Mouse (Mus musculus): ENCODE results near the gene Ivd. TPM values are rescaled to one million over a fixed set of nuclear protein-coding genes. Genes with fewer than 3 reads are reported as not detected.
A peak's percentile ranks its signal among the peaks of the same experiment; 100 is the strongest.

Ivd gene
- polyA plus RNA-seq (2015; fragmentation: Nextera tagmentation; extraction: Ambion mirVana) = 52.2 and 56.1 TPM in 2 replicates

- Histone ChIP-seq H3K4me3 (ENCODE audit: low read length) (peak within 1 kb of the TSS; percentile 81), H3K4me1 (ENCODE audit: control insufficient read depth, insufficient read depth, low read depth, low read length) (peaks cover 12% of the 10 kb centered on the region), H3K36me3 (ENCODE audit: control insufficient read depth, insufficient read depth, low read length) (no peaks in the 10 kb centered on the region), H3K9ac (ENCODE audit: low read depth, low read length) (peak within 1 kb of the TSS; percentile 75), H3K9me3 (ENCODE audit: control insufficient read depth, low read length) (no peaks in the 10 kb centered on the region), H3K27me3 (replicated peaks; ENCODE audit: control insufficient read depth, insufficient read depth, low read length) (no peaks in the 10 kb centered on the region), H3K27ac (ENCODE audit: low read depth, low read length) (peak within 1 kb of the TSS; percentile 77), H3K4me2 (ENCODE audit: low read length) (peak within 1 kb of the TSS; percentile 94)
- peak; percentile 100 for ATAC-seq
- under 1% methylated on average over 34 of the region's 34 CpGs for WGBS
These were observed at the start of gene Ivd for GRCm38 (mm10) chr2:118861454-118862339. TSS of gene Ivd (plus strand) at chr2:118861954.

GRCm38 (mm10) chr2:118812724-118813123, 49.0 kb upstream of the Ivd start:
- no peak for ATAC-seq
- Histone ChIP-seq H3K9ac (ENCODE audit: low read depth, low read length) (no peak overlapping the region), H3K36me3 (ENCODE audit: control insufficient read depth, insufficient read depth, low read length) (no peaks in the 10 kb centered on the region), H3K4me1 (ENCODE audit: control insufficient read depth, insufficient read depth, low read depth, low read length) (peaks cover 8% of the 10 kb centered on the region), H3K4me2 (ENCODE audit: low read length) (no peak overlapping the region), H3K27ac (ENCODE audit: low read depth, low read length) (no peak overlapping the region), H3K4me3 (ENCODE audit: low read length) (no peak overlapping the region), H3K27me3 (replicated peaks; ENCODE audit: control insufficient read depth, insufficient read depth, low read length) (no peaks in the 10 kb centered on the region), H3K9me3 (ENCODE audit: control insufficient read depth, low read length) (peaks cover 4% of the 10 kb centered on the region; the same call in 1 of the 2 replicates)
- 59% methylated on average over 1 of the region's 1 CpGs for WGBS

DNA sequence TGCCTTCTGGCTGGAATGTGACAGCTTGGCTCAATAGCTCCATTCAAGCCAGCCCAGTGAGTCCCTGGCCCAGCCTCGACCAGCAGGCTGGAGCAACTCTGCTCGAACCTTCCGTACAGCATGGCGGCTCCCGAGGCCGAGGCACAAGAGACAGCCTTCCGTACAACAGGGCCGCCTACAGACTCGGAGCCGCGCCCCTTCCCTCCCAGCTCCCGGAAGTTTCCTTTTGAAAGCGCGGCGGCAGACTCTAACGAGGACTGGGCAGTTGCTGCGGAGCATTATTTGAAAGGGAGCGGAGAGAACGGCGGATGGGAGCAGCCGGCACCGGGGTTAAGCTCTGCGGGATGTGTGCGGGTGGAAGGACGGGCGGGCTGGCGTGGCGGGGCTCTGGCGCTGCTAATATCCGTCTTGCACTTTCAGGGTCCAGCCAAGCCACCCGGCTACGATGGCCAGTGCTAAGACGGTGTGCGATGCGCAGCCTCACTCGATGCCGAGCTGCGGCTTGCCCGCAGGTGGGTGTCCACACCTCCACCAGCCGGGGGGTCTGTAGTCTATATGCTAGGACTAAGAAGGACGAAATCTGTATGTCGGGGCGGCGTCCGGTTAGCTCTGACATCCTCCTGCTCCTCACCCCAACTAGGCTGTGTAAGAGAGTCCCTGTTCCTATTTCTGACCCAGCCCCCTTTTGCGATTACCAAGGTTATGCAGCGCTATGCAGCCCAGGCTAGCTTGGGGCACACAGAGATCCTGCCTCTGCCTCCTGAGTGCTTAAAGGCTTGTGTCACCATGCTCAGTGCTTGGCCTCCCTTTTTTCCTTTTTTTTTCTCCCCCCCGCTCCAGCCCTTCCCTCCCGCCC, 47.5 kb upstream of the Ivd start, which contains the start of gene Knstrn:
Gene Knstrn, plus strand, starts transcription at position 23 of the 856 bp plus-strand sequence.
- WGBS = under 1% methylated on average over 49 of the region's 49 CpGs

DNA sequence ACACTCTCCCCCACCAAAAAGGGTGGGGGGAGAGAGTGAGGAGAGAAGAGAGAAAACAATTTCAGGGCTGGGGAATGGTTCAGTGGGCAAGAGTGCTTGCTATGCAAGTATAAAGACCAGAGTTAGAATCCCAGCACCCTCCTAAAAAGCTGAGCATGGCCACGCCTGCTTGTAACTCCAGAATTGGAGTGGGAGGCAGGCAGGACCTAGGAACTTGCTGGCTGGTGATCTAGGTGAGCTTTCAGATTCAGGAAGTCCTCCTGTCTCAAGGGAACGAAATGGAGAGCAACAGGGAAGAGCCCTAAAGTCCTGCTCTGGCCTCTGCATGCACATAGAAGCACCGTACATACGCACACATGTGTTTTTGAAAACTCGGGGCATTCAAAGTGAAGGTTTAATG, 39.0 kb upstream of the Ivd start:
- Histone ChIP-seq H3K27ac (ENCODE audit: low read depth, low read length) (no peak overlapping the region), H3K4me1 (ENCODE audit: control insufficient read depth, insufficient read depth, low read depth, low read length) (no peaks in the 10 kb centered on the region), H3K9ac (ENCODE audit: low read depth, low read length) (no peak overlapping the region), H3K36me3 (ENCODE audit: control insufficient read depth, insufficient read depth, low read length) (no peaks in the 10 kb centered on the region), H3K9me3 (ENCODE audit: control insufficient read depth, low read length) (no peaks in the 10 kb centered on the region), H3K4me2 (ENCODE audit: low read length) (no peak overlapping the region), H3K27me3 (replicated peaks; ENCODE audit: control insufficient read depth, insufficient read depth, low read length) (no peaks in the 10 kb centered on the region), H3K4me3 (ENCODE audit: low read length) (no peak overlapping the region)
- no peak for ATAC-seq
- 96% methylated on average over 5 of the region's 5 CpGs for WGBS

More for the DNA sequence above, 47.5 kb upstream of the Ivd start, which contains the start of gene Knstrn:
- Histone ChIP-seq H3K9ac (ENCODE audit: low read depth, low read length) (peak within 1 kb of the TSS; percentile 67), H3K27ac (ENCODE audit: low read depth, low read length) (no peak within 1 kb of the TSS), H3K4me1 (ENCODE audit: control insufficient read depth, insufficient read depth, low read depth, low read length) (peaks cover 8% of the 10 kb centered on the region), H3K27me3 (replicated peaks; ENCODE audit: control insufficient read depth, insufficient read depth, low read length) (no peaks in the 10 kb centered on the region), H3K36me3 (ENCODE audit: control insufficient read depth, insufficient read depth, low read length) (no peaks in the 10 kb centered on the region), H3K4me2 (ENCODE audit: low read length) (peak within 1 kb of the TSS; percentile 85), H3K9me3 (ENCODE audit: control insufficient read depth, low read length) (peaks cover 4% of the 10 kb centered on the region; the same call in 1 of the 2 replicates), H3K4me3 (ENCODE audit: low read length) (peak within 1 kb of the TSS; percentile 67)
- peak; percentile 97 for ATAC-seq

DNA sequence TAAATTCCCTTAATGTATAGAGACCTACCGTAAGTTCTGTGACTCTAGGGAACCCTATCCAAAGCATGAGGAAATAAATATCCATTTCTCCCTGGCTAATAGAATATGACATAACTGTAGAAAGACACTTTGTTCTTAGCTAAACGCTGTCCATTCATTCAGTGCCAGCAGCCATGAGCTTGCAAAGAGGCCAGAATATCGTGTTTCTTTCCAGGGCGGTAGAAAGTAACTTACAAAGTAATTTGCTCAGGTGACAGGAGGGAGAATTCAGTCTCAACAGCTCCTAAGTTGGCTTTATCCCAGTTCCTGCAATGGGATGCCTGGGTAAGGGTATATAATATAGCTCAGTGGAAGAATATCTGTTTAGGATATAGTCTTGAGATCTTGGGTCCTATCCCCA, 37.4 kb upstream of the Ivd start:
- Histone ChIP-seq H3K9ac (ENCODE audit: low read depth, low read length) (no peak overlapping the region), H3K9me3 (ENCODE audit: control insufficient read depth, low read length) (no peaks in the 10 kb centered on the region), H3K4me2 (ENCODE audit: low read length) (no peak overlapping the region), H3K27ac (ENCODE audit: low read depth, low read length) (no peak overlapping the region), H3K4me3 (ENCODE audit: low read length) (no peak overlapping the region), H3K27me3 (replicated peaks; ENCODE audit: control insufficient read depth, insufficient read depth, low read length) (no peaks in the 10 kb centered on the region), H3K4me1 (ENCODE audit: control insufficient read depth, insufficient read depth, low read depth, low read length) (no peaks in the 10 kb centered on the region), H3K36me3 (ENCODE audit: control insufficient read depth, insufficient read depth, low read length) (no peaks in the 10 kb centered on the region)
- WGBS = 96% methylated on average over 4 of the region's 4 CpGs
- ATAC-seq = no peak

DNA sequence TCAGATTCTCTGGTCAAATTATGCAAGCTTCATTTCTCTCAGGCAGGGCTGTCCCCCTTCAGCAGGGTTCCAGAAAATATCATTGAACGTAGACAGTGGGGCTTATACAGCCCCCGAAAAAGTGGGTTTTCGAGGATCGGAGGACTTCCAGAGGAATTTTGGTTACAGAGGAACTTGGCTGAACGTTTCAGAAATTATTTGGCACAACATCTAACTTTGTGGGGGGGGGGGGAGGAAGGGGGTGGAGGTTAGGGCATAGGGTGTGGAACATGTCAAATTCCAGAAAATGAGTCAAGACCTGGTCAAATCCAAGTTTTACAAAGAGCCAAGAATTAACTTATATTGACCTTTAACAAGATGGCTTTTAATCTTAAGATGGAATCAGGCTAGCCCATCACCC, 32.7 kb upstream of the Ivd start:
- Histone ChIP-seq H3K4me2 (ENCODE audit: low read length) (no peak overlapping the region), H3K4me1 (ENCODE audit: control insufficient read depth, insufficient read depth, low read depth, low read length) (no peaks in the 10 kb centered on the region), H3K27ac (ENCODE audit: low read depth, low read length) (no peak overlapping the region), H3K9me3 (ENCODE audit: control insufficient read depth, low read length) (no peaks in the 10 kb centered on the region), H3K36me3 (ENCODE audit: control insufficient read depth, insufficient read depth, low read length) (no peaks in the 10 kb centered on the region), H3K9ac (ENCODE audit: low read depth, low read length) (no peak overlapping the region), H3K27me3 (replicated peaks; ENCODE audit: control insufficient read depth, insufficient read depth, low read length) (no peaks in the 10 kb centered on the region), H3K4me3 (ENCODE audit: low read length) (no peak overlapping the region)
- 96% methylated on average over 5 of the region's 5 CpGs for whole genome bisulfite sequencing
- ATAC-seq = no peak

DNA sequence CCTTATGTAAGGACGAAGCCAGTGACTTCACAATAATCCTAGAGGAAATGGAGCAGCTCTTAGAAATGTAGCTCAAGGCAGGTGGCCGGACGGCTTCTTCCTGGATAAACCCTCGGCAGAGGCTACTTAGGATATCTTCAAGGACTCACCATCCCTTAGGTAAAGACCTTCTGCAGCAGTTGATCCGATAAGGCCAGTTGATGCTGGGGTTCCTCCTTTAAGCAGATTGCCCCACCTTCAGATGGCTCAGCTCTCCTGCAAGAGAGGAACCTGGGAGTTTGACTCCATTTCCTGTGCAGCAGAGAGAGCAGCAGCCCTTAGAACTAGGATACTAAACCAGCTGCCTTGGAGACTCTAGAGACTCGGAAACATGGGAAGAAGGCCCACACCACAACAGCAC, 27.7 kb upstream of the Ivd start:
- WGBS = 96% methylated on average over 6 of the region's 6 CpGs
- Histone ChIP-seq H3K4me2 (ENCODE audit: low read length) (no peak overlapping the region), H3K9me3 (ENCODE audit: control insufficient read depth, low read length) (no peaks in the 10 kb centered on the region), H3K27ac (ENCODE audit: low read depth, low read length) (no peak overlapping the region), H3K4me3 (ENCODE audit: low read length) (no peak overlapping the region), H3K9ac (ENCODE audit: low read depth, low read length) (no peak overlapping the region), H3K27me3 (replicated peaks; ENCODE audit: control insufficient read depth, insufficient read depth, low read length) (no peaks in the 10 kb centered on the region), H3K36me3 (ENCODE audit: control insufficient read depth, insufficient read depth, low read length) (no peaks in the 10 kb centered on the region), H3K4me1 (ENCODE audit: control insufficient read depth, insufficient read depth, low read depth, low read length) (no peaks in the 10 kb centered on the region)
- no peak for ATAC-seq

DNA sequence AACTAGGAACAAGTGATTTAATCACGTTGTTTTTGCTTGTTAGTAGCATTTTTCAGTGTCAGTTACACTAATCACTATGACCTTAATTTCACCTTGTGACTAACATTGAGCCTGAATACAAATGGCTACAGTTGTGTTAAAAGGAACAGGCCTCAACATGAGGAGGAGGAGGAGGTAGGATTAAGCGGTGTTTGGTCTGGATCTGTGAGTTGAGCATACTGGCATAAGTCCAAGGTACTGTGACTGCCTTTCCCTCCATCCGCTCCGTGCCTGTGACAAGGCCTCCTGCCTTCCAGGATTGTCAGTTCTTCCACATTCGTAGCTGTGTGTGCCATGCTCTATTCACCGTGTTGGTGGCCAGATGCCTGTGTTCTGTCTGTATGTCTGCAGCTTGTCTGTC, 26.6 kb upstream of the Ivd start:
- H3K4me3 ChIP-seq (ENCODE audit: low read length) = no peak overlapping the region
- H3K9me3 ChIP-seq (ENCODE audit: control insufficient read depth, low read length) = no peaks in the 10 kb centered on the region
- H3K4me1 ChIP-seq (ENCODE audit: control insufficient read depth, insufficient read depth, low read depth, low read length) = no peaks in the 10 kb centered on the region
- H3K9ac ChIP-seq (ENCODE audit: low read depth, low read length) = no peak overlapping the region
- H3K27me3 ChIP-seq (replicated peaks; ENCODE audit: control insufficient read depth, insufficient read depth, low read length) = no peaks in the 10 kb centered on the region
- no peak overlapping the region for H3K27ac ChIP-seq (ENCODE audit: low read depth, low read length)
- H3K4me2 ChIP-seq (ENCODE audit: low read length) = no peak overlapping the region
- 75% methylated on average over 6 of the region's 6 CpGs for WGBS
- no peak for ATAC-seq
- no peaks in the 10 kb centered on the region for H3K36me3 ChIP-seq (ENCODE audit: control insufficient read depth, insufficient read depth, low read length)

GRCm38 (mm10) chr2:118838330-118838729, 23.4 kb upstream of the Ivd start:
- no peaks in the 10 kb centered on the region for H3K27me3 ChIP-seq (replicated peaks; ENCODE audit: control insufficient read depth, insufficient read depth, low read length)
- 55% methylated on average over 5 of the region's 5 CpGs for WGBS
- H3K4me2 ChIP-seq (ENCODE audit: low read length) = no peak overlapping the region
- H3K9ac ChIP-seq (ENCODE audit: low read depth, low read length) = no peak overlapping the region
- no peak for ATAC-seq
- H3K4me1 ChIP-seq (ENCODE audit: control insufficient read depth, insufficient read depth, low read depth, low read length) = no peaks in the 10 kb centered on the region
- no peaks in the 10 kb centered on the region for H3K36me3 ChIP-seq (ENCODE audit: control insufficient read depth, insufficient read depth, low read length)
- no peak overlapping the region for H3K4me3 ChIP-seq (ENCODE audit: low read length)
- no peak overlapping the region for H3K27ac ChIP-seq (ENCODE audit: low read depth, low read length)
- no peaks in the 10 kb centered on the region for H3K9me3 ChIP-seq (ENCODE audit: control insufficient read depth, low read length)

Measured in hindbrain, embryonic 16.5 days (tissue).